Mouse (Mus musculus) brain, adult 2 months (tissue): ENCODE results near the gene Ciapin1.
A peak's percentile ranks its signal among the peaks of the same experiment; 100 is the strongest.

Experiments
- DNase-seq: peaks from one replicate; pipeline ENCODE4 v3.0.0; 2011; ENCODE audit warnings: low read depth, low spot score

The Ciapin1 gene

GRCm38 (mm10) chr8:94810153-94810552, 28.0 kb downstream of the Ciapin1 start, which contains the start of gene Ccl17:
Gene Ccl17, plus strand, starts transcription at chr8:94810453.
- no peak for DNase-seq

- DNase-seq = no peak
Measured at GRCm38 (mm10) chr8:94808372-94808771, 29.8 kb downstream of the Ciapin1 start.

- DNase-seq = no peak
Measured at GRCm38 (mm10) chr8:94807506-94807905, 30.7 kb downstream of the Ciapin1 start.

GRCm38 (mm10) chr8:94805811-94806210, 32.3 kb downstream of the Ciapin1 start:
- no peak for DNase-seq

- no peak for DNase-seq
Measured at GRCm38 (mm10) chr8:94804546-94805340, 33.4 kb downstream of the Ciapin1 start.

GRCm38 (mm10) chr8:94803551-94803950, 34.6 kb downstream of the Ciapin1 start:
- DNase-seq = peak; percentile 84

GRCm38 (mm10) chr8:94802375-94802774, 35.8 kb downstream of the Ciapin1 start:
- DNase-seq = no peak

GRCm38 (mm10) chr8:94801293-94802095, 36.7 kb downstream of the Ciapin1 start:
- peak; percentile 89 for DNase-seq

- DNase-seq = peak; percentile 86
Measured at GRCm38 (mm10) chr8:94800278-94800968, 37.7 kb downstream of the Ciapin1 start.

- DNase-seq = no peak
Measured at GRCm38 (mm10) chr8:94794782-94795181, 43.4 kb downstream of the Ciapin1 start.

- DNase-seq = no peak
Measured at GRCm38 (mm10) chr8:94794368-94794767, 43.8 kb downstream of the Ciapin1 start.

GRCm38 (mm10) chr8:94789256-94789955, 48.8 kb downstream of the Ciapin1 start:
- no peak for DNase-seq

- no peak for DNase-seq
Measured at GRCm38 (mm10) chr8:94787524-94788501, 50.3 kb downstream of the Ciapin1 start.

- no peak for DNase-seq
Measured at GRCm38 (mm10) chr8:94785995-94786595, 52.1 kb downstream of the Ciapin1 start.

- DNase-seq = peak; percentile 50
Measured at GRCm38 (mm10) chr8:94785247-94785985, 52.7 kb downstream of the Ciapin1 start.

GRCm38 (mm10) chr8:94783890-94784289, 54.3 kb downstream of the Ciapin1 start:
- DNase-seq = no peak

GRCm38 (mm10) chr8:94781838-94782235, 56.3 kb downstream of the Ciapin1 start:
- DNase-seq = peak; percentile 84

- DNase-seq = no peak
Measured at GRCm38 (mm10) chr8:94781155-94781837, 56.9 kb downstream of the Ciapin1 start.
